Mouse (Mus musculus): ENCODE measurements around the gene Fam172a. TPM values are rescaled to one million over a fixed set of nuclear protein-coding genes. Genes with fewer than 3 reads are reported as not detected.

Gene Fam172a
- polyA plus RNA-seq, 1 experiment from 2014 or later, result 28.7 TPM

GRCm38 (mm10) chr13:78094352-78094751 is 392.5 kb downstream of the Fam172a start:
- WGBS, result 83% methylated on average over 2 of the region's 2 CpGs
- Histone ChIP-seq H3K27me3 (ENCODE audit: insufficient read depth, low read length) (no peaks in the 10 kb centered on the region), H3K27ac (no peak overlapping the region), H3K9me3 (replicated peaks; ENCODE audit: low read length) (no peaks in the 10 kb centered on the region), H3K36me3 (ENCODE audit: insufficient read depth, low read length) (no peaks in the 10 kb centered on the region), H3K4me1 (replicated peaks; ENCODE audit: insufficient read depth, low read length) (no peaks in the 10 kb centered on the region), H3K9ac (ENCODE audit: low read depth, low read length) (no peak overlapping the region), H3K4me2 (ENCODE audit: low read length) (no peak overlapping the region), H3K4me3 (replicated peaks; ENCODE audit: low read depth, low read length) (no peak overlapping the region)
- no peak for DNase-seq (ENCODE audit: low spot score)
- TF ChIP-seq CTCF (IDR thresholded peaks at IDR 0.05; ENCODE audit: low read depth), result no peak
- ATAC-seq (replicated peaks; ENCODE audit: low FRiP score, low read depth), result no peak

GRCm38 (mm10) chr13:78095071-78095973 is 393.5 kb downstream of the Fam172a start:
- WGBS, result 79% methylated on average over 1 of the region's 1 CpGs
- Histone ChIP-seq H3K4me1 (replicated peaks; ENCODE audit: insufficient read depth, low read length) (no peaks in the 10 kb centered on the region), H3K9me3 (replicated peaks; ENCODE audit: low read length) (no peaks in the 10 kb centered on the region), H3K36me3 (ENCODE audit: insufficient read depth, low read length) (no peaks in the 10 kb centered on the region), H3K27me3 (ENCODE audit: insufficient read depth, low read length) (no peaks in the 10 kb centered on the region), H3K9ac (ENCODE audit: low read depth, low read length) (no peak overlapping the region), H3K4me3 (replicated peaks; ENCODE audit: low read depth, low read length) (no peak overlapping the region), H3K27ac (no peak overlapping the region), H3K4me2 (ENCODE audit: low read length) (no peak overlapping the region)
- no peak for ATAC-seq (replicated peaks; ENCODE audit: low FRiP score, low read depth)
- no peak for TF ChIP-seq CTCF (IDR thresholded peaks at IDR 0.05; ENCODE audit: low read depth)
- DNase-seq (ENCODE audit: low spot score), result no peak

DNA sequence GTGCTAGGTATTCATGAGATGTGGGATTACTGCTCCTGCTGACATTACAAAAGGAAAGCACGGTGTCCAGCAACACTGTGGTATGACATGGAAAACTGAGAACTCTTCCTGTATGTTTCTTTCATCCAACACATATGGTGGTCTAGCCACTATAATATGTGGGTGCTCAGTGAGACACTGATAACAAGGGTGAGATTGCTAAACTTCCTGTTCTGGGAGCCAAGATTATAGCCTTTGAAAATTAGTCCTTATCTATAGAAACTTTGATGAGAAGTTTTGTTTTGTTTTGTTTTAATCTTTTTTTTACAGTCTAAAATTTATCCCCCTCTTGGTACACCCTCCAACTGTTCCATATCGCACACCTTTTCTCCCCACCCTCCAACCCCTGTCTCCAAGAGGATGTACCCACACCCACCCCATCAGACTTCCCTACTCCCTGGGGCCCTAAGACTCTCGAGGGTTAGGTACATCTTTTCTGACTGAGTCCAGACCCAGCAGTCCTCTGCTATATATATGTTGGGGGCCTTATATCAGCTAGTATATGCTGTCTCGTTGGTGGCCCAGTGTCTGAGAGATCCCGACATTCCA is 397.1 kb downstream of the Fam172a start:
- no peaks in the 10 kb centered on the region for H3K4me1 ChIP-seq (replicated peaks; ENCODE audit: insufficient read depth, low read length)
- H3K9ac ChIP-seq (ENCODE audit: low read depth, low read length), result no peak overlapping the region
- H3K36me3 ChIP-seq (ENCODE audit: insufficient read depth, low read length), result no peaks in the 10 kb centered on the region
- no peak for TF ChIP-seq CTCF (IDR thresholded peaks at IDR 0.05; ENCODE audit: low read depth)
- 80% methylated on average over 5 of the region's 5 CpGs for WGBS
- H3K4me3 ChIP-seq (replicated peaks; ENCODE audit: low read depth, low read length), result no peak overlapping the region
- ATAC-seq (replicated peaks; ENCODE audit: low FRiP score, low read depth) (no peak), DNase-seq (ENCODE audit: low spot score) (no peak)
- H3K27me3 ChIP-seq (ENCODE audit: insufficient read depth, low read length), result no peaks in the 10 kb centered on the region
- H3K4me2 ChIP-seq (ENCODE audit: low read length), result no peak overlapping the region
- no peak overlapping the region for H3K27ac ChIP-seq
- H3K9me3 ChIP-seq (replicated peaks; ENCODE audit: low read length), result no peaks in the 10 kb centered on the region

- no peak for ATAC-seq (replicated peaks; ENCODE audit: low FRiP score, low read depth)
- no peak overlapping the region for H3K4me3 ChIP-seq (replicated peaks; ENCODE audit: low read depth, low read length)
- WGBS, result 52% methylated on average over 3 of the region's 3 CpGs
- H3K9ac ChIP-seq (ENCODE audit: low read depth, low read length), result no peak overlapping the region
- H3K4me1 ChIP-seq (replicated peaks; ENCODE audit: insufficient read depth, low read length), result no peaks in the 10 kb centered on the region
- no peaks in the 10 kb centered on the region for H3K36me3 ChIP-seq (ENCODE audit: insufficient read depth, low read length)
- DNase-seq (ENCODE audit: low spot score), result peak; percentile 10
- H3K4me2 ChIP-seq (ENCODE audit: low read length), result no peak overlapping the region
- H3K27me3 ChIP-seq (ENCODE audit: insufficient read depth, low read length), result no peaks in the 10 kb centered on the region
- H3K27ac ChIP-seq, result no peak overlapping the region
- no peak for TF ChIP-seq CTCF (IDR thresholded peaks at IDR 0.05; ENCODE audit: low read depth)
- H3K9me3 ChIP-seq (replicated peaks; ENCODE audit: low read length), result no peaks in the 10 kb centered on the region
Observed at GRCm38 (mm10) chr13:78099746-78100530, 398.1 kb downstream of the Fam172a start.

DNA sequence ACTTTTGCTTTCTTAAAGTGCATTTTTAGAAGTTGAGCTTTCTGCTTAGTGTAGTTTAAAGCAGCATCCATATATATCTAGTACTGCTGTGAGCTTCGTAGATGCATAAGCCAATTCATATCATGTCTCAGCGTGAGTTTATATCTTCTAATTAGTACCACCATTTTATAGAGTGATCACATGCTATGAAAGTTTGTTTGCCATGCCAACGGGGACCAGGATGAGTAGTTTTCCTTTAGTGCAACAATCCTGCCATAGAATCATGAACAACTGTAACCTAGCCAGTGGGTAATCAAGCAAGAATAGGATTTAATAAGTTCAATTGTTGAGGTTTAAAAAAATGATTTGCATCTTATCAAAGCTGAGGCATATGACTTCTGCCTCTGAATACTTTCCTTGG is 398.8 kb downstream of the Fam172a start:
- no peaks in the 10 kb centered on the region for H3K27me3 ChIP-seq (ENCODE audit: insufficient read depth, low read length)
- no peak overlapping the region for H3K9ac ChIP-seq (ENCODE audit: low read depth, low read length)
- H3K27ac ChIP-seq, result no peak overlapping the region
- H3K4me3 ChIP-seq (replicated peaks; ENCODE audit: low read depth, low read length), result no peak overlapping the region
- H3K4me2 ChIP-seq (ENCODE audit: low read length), result no peak overlapping the region
- H3K4me1 ChIP-seq (replicated peaks; ENCODE audit: insufficient read depth, low read length), result no peaks in the 10 kb centered on the region
- no peak for TF ChIP-seq CTCF (IDR thresholded peaks at IDR 0.05; ENCODE audit: low read depth)
- 76% methylated on average over 3 of the region's 3 CpGs for WGBS
- DNase-seq (ENCODE audit: low spot score) (no peak), ATAC-seq (replicated peaks; ENCODE audit: low FRiP score, low read depth) (no peak)
- no peaks in the 10 kb centered on the region for H3K9me3 ChIP-seq (replicated peaks; ENCODE audit: low read length)
- H3K36me3 ChIP-seq (ENCODE audit: insufficient read depth, low read length), result no peaks in the 10 kb centered on the region

DNA sequence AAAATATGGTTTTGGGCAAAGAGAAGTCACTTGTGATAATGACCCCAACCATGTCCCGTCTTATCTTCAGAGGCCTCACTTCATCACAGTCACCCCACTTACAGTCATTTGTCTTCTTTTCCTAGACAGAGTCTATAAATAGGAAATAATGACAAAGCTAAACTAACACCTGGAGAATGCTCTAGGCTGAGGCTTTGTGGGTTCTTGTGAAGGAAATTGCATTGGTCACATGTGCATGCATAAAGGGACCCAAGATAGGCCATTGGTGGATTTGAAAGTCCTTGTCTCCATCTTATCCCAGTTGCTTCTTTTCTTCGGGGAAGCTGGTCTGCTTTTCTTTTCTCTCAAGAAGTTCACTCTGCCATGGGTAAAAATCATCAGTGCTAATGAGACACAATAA is 400.5 kb downstream of the Fam172a start:
- Histone ChIP-seq H3K4me1 (replicated peaks; ENCODE audit: insufficient read depth, low read length) (no peaks in the 10 kb centered on the region), H3K36me3 (ENCODE audit: insufficient read depth, low read length) (no peaks in the 10 kb centered on the region), H3K27ac (no peak overlapping the region), H3K4me3 (replicated peaks; ENCODE audit: low read depth, low read length) (no peak overlapping the region), H3K4me2 (ENCODE audit: low read length) (no peak overlapping the region), H3K27me3 (ENCODE audit: insufficient read depth, low read length) (no peaks in the 10 kb centered on the region), H3K9me3 (replicated peaks; ENCODE audit: low read length) (no peaks in the 10 kb centered on the region), H3K9ac (ENCODE audit: low read depth, low read length) (no peak overlapping the region)
- no peak for TF ChIP-seq CTCF (IDR thresholded peaks at IDR 0.05; ENCODE audit: low read depth)
- WGBS, result 71% methylated on average over 2 of the region's 2 CpGs
- no peak for ATAC-seq (replicated peaks; ENCODE audit: low FRiP score, low read depth)
- no peak for DNase-seq (ENCODE audit: low spot score)
